Mouse (Mus musculus): ENCODE measurements around the gene Lrwd1.

The Lrwd1 gene

GRCm38 (mm10) chr5:136091927-136092326 is 43.9 kb downstream of the Lrwd1 start:
- no peak for DNase-seq (ENCODE audit: low spot score in 2 of 2)

- no peak for DNase-seq (ENCODE audit: low spot score in 2 of 2)
Measured at GRCm38 (mm10) chr5:136088821-136089575, 46.9 kb downstream of the Lrwd1 start.

GRCm38 (mm10) chr5:136086290-136086689 is 49.6 kb downstream of the Lrwd1 start:
- DNase-seq (ENCODE audit: low spot score in 2 of 2): no peak

GRCm38 (mm10) chr5:136084891-136085651 is 50.8 kb downstream of the Lrwd1 start:
- DNase-seq (ENCODE audit: low spot score in 2 of 2): no peak

DNA sequence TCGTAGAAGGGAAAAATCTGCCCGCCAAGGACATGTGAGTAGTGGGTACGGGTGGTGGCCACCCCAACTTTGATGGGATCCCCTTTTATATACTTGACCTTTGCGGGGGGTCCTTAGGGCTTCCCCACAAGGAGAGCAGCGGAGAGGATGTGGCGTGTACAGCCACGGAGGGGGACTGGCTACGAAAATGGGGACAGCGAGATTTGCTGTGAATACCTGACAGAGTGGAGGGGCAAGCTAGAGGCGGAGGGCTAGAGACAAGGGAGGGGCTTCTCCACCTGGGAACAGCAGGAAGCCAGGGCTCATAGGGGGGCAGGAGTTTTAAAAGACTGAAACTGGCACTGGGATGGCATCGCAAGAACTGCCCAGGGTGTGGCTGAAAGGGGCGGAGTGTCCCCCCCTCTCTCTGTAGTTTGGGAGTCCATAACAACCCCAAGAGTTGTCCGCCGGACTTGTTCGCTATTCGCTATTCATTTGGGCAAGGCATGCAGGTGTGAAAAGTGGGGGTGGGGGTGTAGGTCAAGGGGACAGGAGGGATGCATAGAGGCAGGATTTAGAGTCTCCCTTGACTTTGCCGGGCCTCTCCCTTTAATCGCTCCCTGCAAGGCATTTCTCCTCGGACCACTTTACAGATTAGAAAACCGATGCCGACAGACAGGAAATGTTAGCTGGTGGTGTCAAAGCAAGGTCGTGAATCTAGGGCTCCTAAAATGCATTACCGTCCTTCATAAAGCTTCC is 51.6 kb downstream of the Lrwd1 start:
- DNase-seq (ENCODE audit: low spot score in 2 of 2): no peak

DNA sequence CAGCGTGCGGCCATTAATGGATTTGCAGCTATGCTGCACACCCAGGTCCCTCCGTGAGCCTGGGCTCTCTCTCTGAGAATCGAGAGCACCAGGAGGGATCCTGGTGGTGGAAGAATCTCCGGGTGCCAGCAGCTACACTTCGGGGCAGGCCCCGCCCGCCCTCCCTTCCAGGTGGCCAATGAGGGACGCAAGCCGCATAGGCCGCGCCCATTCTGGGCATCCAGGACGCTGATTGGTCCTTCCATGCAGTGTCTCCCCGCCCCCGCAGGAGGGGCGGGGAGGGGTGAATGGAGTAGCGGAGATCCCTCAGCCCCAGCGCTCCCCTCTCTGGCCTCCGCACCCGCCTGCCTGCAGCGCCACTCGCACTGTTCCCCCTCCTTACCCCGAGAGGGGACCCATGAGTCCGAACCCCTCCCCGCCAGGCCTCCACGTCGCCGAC is 52.2 kb downstream of the Lrwd1 start, which contains the start of gene Rasa4:
TSS of gene Rasa4 (plus strand) at position 248 of the 439 bp plus-strand sequence.
- DNase-seq (ENCODE audit: low spot score in 2 of 2): peak; percentile 91 to 94

DNA sequence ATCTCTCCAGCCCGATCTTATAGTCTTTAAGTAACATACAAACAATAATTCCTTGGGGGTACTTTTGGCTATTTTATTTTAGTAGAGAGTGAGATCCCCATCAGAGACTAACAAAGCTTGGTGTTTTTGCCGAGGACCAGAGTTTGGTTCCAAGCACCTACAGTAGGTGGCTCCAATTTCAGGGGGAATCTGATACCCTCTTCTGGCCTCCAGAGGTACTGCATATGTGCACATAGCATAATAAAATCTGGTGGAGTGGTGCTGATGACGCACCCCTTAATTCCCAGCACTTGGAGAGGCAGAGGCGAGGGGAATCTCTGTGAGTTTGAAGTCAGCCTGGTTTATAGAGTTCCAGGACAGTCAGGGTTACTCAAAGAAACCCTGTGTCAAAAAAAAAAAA is 53.5 kb downstream of the Lrwd1 start:
- DNase-seq (ENCODE audit: low spot score in 2 of 2): no peak

DNA sequence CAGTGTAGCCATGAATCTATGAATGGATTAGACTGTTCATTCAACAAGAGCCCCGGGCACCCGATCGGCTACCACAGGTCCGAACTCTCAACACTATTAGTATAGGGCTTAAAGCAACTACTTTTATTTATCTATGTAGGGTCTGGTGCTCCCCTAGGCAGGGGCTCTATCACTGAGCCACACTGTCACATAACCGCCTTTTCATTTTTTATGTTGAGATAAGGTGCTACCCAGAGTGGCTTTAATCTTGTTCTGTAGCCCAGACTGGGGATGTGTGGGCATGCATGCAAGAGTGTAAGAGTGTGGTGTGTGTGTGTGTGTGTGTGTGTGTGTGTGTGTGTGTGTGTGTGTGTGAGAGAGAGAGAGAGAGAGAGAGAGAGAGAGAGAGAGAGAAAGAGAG is 57.7 kb downstream of the Lrwd1 start:
- DNase-seq (ENCODE audit: low spot score in 2 of 2): no peak

DNA sequence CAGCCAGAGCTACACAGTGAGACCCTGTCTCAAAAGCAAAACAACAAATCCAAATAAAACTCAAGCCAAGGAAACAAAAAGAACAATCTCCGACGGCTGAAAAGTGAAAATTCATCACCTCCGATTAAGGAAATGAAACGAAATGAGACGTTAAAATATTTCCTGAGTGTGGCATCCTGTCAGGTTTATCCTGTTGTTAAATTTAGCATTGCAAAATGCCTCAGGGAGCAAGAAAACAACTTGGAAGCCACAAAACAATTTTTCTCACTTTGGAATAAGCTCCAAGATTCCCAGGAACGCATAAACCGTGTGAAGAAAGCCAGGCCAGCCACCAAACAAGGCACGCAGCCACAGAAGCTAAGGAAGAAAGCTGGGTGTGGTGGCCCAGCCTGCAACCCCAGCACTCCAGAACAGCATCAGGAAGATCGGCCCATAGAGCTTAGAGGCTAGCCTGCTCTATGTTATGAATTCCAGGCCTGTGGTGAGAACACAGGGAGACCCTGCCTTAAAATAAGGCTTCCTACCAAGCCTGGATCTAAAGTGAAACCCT is 58.8 kb downstream of the Lrwd1 start:
- DNase-seq (ENCODE audit: low spot score in 2 of 2): no peak

DNA sequence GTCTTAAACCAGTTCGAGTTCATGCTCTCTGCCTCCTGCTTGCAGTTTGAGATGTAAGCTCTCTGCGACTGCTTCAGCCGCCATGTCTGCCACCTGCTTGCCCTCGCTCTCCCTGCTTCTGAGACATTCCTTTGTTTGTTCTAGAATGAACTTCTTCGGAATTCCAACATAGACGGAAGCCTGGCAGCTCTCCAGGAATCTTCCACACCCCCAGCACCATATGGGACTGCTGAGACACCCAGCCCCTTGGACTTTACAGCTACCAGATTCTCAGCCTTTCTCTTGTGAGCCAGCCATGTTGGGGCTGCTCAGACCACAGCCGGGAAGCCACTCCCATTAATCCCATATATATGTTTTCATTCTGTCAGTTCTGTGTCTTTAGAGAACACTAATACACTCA is 59.6 kb downstream of the Lrwd1 start:
- no peak for DNase-seq (ENCODE audit: low spot score in 2 of 2)

GRCm38 (mm10) chr5:136075076-136075475 is 60.8 kb downstream of the Lrwd1 start:
- no peak for DNase-seq (ENCODE audit: low spot score in 2 of 2)

DNA sequence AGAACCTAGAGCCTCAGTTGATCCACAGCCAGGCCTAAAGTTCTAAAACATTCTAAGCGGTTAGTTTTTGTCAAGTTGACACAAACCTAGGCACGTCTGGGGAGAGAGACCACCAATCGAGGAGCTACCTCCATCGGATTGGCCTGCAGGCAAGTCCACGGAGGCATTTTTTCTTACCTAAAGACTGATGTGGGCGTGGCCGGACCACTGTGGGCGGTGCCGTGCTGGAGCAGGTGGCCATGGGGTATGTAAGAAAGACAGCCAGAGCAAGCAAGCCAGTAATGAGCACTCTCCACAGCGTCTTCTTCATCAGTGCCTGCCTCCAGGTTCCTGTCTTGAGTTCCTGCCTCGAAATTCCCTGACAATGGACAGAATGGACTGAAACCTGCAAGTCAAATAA is 62.3 kb downstream of the Lrwd1 start:
- DNase-seq (ENCODE audit: low spot score in 2 of 2): no peak

GRCm38 (mm10) chr5:136073051-136073450 is 62.8 kb downstream of the Lrwd1 start:
- DNase-seq (ENCODE audit: low spot score in 2 of 2): no peak

Data from right cerebral cortex, adult 2 months (tissue).